Mouse (Mus musculus) layer of hippocampus, adult 9-11 months (tissue): ENCODE results near the gene Lama1.
"Not testable (repeated sequence)": the region's sequence is repeated elsewhere in the genome, so short reads cannot be mapped to it uniquely, and the experiment has no call there.

ENCODE experiments used
- DNase-seq: peaks from one replicate; pipeline ENCODE4 v3.0.0; 2022

Gene Lama1

DNA sequence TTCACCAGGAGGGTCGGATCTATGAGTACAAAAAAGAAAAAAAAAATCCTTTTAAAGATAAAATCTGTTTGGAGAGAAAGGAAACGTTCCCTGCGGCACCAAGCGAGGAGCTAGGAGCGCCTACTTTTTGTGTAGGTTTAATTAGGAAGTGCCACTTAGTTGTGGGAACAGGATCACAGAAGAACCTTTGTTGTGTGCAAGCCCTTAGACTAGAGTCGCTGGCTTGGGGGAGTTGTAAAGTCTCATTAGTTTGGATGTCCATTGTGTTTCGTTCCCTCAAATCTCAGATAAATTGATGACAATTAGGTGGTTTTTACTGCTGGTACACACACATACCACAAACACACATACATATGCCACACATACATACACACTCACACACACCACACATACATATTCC is 25.0 kb downstream of the Lama1 start:
- DNase-seq: no peak

DNA sequence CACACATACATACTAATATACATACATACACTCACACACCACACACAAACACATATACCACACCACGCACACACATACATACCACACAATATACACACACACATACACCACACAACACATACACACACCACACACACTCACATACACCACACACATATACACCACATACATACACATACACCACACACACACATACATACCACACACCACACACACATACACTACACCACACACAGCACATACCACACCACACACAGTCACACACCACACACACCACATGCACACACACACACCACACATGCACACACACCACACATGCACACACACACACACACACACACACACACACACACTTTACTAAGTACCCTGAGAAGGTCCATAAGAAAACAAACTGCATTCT is 25.5 kb downstream of the Lama1 start:
- DNase-seq: no peak

DNA sequence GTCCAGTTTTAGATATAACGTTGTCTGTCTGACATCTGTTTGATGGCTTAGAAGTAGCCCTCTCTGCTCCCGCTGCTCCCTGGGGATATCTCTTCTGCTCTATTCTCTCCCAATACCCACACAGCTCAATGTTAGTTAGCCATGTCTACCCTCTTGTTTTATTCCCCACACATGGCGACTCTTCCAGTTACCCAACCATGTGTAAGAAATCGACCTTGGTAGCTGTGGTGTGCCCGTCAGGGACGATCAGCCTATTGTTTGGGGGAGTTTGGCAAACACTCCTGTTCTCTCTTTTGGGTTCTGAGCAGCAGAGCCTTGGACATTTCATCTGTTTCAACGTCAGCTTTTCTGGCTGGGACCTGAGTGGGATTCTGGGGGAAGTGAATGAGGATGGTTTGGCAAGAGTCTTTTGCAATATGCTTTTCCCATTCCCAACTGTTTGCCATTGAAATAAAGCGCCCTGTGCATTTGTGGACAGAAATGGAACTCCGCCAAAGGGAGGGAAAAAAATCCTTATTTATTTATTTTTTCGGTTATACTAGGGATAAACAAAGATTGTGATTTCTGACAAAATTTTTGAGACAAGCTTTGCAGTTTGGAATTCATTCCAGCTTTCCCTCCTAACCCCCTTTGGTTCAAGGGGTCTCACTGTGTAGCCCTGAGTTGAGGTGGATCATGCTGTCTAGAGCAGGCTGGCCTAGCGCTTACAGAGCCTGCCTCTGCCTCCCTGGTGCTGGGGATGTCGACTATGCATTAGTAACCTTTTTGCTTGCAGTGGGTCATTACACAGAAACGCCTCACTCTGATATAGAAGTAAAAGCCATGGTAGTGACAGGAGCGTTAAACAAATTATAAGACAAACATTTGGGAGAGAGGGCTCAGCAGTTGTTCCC is 26.4 kb downstream of the Lama1 start:
- DNase-seq: no peak

DNA sequence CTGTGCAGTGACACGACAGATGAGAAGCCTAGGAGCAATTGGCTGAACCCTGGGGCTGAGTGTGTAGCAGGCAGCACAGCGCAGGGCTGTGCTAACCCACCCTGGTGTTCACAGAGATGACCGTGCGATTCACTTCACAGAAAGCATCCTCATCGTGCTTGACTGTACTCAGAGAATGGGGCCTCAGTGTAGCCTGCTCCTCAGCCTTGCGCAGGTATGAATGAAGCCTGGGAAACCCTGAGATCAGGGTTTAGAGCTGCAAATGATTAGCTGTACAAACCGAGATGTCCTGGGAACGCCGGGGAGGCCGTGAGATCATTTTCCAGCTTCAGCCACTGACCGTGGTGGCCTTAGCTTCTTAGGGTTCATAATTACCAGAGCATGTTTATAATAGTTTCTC is 29.5 kb downstream of the Lama1 start:
- DNase-seq: no peak

DNA sequence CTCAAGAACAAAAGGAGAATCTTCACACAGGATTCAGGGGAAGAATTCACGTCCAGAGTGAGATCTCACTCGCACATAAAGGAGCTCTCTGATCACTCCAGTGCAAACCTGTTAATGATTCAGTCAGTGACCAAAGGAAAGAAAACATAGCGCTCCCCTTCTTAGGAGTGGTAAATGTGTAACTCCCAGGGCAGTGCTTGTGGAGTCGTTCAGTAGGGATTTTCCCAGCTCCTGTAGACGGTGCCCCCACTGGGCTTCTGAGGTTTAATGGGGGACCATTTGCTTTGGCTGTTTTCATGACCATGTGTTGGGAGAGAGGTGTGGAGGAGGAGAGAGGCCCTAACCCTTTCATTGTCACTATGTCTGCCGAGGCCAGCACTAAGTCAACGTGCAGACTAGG is 31.7 kb downstream of the Lama1 start:
- no peak for DNase-seq

DNA sequence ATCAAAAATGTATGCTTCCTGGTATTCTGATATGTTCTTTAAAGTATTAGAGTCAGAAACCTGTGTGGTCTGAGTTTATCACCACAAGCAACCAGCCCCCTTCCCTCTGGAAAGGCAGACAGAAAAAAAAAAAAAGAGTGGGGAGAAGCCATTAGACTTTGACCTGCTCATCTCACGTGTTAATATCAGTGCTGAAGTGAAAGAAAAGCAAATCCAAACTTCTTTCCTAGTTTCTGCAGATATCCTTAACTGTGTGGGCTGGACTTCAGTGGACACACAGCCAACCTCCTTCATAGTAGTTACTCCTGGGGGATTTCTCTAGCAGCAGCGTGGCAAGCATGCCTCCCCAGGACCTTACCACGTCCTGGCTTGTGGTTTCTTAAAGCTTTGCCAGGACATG is 34.0 kb downstream of the Lama1 start:
- DNase-seq: no peak

DNA sequence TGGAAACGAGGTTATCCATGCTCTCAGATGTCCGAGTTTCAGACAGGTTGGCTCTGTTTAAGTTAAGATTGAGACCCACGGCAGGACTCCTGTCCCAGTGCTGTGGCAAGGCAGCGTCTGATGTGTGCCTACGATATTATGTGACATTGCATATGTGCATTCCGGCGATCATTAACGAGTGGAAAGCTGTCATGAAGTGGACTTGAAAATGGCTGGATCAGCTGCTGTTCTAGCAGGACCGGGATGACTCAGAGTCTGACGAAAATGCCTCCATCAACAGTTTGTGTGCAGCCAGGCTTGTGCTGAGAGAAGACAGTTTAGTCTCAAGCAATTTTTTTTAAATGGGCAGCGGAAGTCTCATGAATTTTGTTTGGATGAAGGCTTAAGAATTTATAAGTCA is 34.9 kb downstream of the Lama1 start:
- no peak for DNase-seq

DNA sequence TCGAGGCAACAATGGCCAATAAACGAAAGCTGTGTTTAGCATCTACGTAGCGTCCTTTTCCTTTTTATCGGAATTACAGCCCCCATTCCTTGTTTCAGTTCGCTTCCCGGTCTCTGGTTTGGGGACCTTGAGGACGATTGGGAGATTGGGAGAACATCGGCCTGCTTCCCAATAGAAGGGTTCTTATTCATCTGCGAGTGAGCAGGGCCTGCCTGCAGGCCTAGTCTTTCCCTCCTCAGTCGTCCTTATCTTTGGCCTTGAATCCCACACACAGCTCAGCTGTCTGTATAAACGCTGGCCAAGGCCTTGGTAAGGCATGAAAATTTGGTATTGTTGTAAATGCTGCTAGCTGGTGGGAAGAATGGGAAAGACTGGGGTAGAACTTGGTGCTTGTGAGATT is 36.5 kb downstream of the Lama1 start:
- DNase-seq: no peak

DNA sequence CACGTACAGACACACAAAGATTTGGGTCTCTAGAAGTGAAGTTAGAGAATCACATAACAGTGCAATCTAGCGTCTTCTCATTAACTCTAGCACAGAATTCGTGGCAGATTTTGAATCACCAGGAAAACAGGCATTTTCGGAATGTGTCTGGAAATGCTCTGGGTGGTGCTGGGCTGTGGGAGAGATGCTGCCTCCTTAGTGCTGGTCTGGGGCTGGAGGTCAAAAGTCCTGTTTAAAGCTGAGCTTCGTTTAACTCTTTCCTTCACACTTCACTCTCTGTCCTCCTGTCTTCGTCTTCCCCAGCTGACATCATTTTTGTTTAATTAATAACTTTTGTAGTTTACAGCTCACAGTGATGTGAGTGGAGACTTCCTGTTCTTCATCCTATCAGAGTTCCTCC is 38.7 kb downstream of the Lama1 start:
- no peak for DNase-seq

DNA sequence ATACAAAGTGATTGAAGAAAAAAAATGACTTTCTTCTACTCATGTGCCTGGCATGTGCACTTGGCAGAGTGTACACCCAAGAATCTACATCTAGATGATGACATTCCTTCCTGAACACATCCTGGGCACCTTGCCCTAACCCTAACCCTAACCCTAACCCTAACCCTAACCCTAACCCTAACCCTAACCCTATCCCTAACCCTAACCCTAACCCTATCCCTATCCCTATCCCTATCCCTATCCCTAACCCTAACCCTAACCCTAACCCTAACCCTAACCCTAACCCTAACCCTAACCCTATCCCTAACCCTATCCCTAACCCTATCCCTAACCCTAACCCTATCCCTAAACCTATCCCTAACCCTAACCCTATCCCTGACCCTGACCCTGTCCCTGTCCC is 44.2 kb downstream of the Lama1 start:
- not testable (repeated sequence) for DNase-seq

DNA sequence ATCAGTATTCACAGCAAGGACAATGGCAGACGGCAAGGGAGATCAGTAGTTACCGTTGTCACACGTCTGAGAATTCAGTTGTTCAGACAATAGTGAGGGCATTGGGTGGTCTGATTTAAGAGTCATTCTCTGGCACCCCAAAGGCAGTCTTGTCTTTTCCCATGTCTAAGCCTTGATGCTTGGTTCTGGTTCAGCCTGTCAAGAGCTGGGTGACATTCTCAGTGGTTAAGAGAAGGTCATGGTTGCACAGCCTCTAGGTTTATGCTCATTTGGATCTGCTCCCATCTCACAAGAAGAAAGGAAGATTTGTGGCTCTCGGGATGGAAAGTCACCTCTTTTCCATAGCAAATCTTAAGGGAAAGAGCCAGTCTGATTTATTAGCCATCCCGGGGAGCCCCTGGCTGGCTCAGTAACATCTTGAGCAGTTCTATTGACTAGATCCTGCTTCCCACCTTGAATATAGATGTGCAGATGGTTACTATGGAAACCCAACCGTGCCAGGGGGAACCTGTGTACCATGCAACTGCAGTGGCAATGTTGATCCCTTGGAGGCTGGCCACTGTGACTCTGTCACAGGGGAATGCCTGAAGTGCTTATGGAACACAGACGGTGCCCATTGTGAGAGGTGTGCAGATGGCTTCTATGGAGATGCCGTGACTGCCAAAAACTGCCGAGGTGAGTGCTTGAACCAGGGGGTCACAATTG is 67.3 kb downstream of the Lama1 start:
- DNase-seq: no peak

DNA sequence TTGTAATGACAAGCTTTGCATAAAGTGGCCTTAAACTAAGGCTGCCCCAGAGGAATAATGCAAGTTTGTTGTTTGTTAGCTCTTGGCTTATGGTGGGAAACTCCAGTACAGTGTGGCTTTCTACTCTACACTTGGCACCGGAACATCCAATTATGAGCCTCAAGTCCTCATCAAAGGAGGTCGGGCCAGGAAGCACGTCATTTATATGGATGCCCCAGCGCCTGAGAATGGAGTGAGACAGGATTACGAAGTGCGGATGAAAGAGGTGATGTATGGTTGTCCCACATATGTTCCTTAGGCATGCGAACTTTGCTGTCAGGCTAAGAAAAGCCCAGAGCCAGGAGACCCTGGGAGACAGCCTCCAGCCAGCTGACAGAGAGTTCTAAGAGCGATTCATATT is 76.5 kb downstream of the Lama1 start:
- DNase-seq: no peak

DNA sequence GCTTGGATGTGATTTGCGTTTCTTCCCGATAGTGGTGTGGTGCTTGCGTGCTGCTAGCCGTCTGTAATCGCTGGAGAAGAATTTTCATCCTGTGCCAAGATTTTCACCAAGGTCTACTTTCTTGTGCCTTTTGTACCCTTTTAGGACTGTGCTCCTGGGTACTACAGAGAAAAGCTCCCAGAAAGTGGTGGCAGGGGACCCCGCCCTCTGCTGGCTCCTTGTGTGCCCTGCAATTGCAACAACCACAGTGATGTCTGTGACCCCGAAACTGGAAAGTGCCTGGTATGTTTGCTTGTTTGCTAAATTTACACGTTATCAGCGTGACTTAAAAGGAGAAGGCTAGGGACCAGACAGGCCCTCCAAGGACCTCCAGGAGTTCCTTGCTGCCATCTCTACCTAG is 79.7 kb downstream of the Lama1 start:
- no peak for DNase-seq

DNA sequence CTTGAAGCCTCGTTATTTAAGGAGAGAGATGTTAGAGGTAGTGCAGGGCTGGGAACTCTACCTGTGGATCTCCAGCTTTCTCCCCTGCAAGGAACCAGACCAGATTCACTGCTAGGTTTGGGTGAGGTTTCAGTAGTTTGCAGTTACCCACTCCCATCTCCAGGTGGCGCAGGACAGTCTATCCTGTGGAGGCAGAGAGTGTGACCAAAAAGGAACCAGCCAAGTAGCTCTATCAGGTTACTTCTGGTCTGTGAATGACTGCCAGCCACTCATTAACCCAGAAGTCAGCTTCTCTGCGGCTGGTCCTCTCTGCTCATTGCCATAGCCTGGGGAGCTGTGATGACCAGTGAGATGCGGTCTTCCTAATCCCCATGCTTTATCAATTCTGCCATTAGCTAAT is 82.8 kb downstream of the Lama1 start:
- DNase-seq: no peak

DNA sequence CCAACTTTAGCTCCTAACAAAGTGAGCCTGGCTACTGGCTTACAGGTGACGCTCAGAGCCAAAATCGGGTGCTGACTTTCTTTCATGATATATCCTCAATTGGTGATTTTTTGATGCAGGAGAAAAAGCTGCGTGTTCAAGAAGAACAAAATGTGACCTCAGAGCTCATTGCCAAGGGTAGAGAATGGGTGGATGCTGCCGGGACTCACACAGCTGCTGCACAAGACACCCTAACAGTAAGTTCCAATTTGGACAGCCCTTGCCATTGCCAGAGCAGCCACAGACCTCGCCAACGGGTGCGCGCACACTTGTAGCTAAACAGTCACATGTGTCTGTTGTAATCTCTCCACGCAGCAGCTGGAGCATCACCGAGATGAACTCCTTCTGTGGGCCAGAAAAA is 94.0 kb downstream of the Lama1 start:
- no peak for DNase-seq

DNA sequence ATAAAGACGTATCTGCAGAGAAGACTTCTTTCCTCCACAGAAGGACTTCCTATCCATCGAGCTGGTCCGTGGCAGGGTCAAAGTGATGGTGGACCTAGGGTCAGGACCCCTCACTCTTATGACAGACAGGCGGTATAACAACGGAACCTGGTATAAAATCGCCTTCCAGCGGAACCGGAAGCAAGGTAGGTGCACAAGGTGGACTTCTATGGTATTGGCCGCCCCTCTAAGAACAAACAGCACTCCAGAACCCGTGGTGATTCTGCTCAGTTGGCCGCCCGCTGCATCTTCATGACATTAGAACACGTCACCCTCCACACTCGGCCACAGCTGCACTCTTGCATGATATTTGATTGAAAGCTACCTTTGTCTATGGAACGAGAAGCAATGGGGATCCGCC is 112.1 kb downstream of the Lama1 start:
- no peak for DNase-seq

DNA sequence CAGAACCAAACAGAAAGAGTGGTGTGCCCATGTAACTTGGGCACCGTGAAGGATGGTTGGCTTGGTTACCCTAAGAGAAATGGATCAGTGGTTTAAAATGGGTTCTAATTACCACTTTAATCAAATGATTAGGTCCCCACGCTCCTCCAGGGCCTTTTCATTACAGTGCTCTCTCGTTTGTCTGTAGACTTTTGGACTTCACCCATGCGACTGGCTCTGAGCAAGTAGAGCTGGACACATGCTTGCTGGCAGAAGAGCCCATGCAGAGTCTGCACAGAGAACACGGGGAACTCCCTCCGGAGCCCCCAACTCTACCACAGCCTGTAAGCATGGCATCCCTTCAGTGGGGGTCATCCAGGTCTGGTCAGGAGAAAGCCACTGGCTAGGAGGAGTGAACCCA is 116.6 kb downstream of the Lama1 start:
- no peak for DNase-seq

DNA sequence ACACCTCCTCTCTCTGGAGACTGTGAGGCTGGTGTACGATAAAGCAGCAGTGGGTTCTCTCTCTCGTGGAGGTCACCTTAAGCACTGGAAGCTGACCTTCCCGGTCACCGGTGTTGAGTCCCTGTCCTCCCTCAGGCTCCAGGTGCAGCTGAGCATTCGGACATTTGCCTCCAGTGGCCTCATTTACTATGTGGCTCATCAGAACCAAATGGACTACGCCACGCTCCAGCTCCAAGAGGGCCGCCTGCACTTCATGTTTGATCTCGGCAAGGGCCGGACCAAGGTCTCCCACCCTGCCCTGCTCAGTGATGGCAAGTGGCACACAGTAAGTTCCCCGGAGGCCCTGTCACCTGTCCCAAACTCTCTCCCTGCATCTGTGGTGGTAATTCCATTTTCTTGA is 118.7 kb downstream of the Lama1 start:
- DNase-seq: no peak

DNA sequence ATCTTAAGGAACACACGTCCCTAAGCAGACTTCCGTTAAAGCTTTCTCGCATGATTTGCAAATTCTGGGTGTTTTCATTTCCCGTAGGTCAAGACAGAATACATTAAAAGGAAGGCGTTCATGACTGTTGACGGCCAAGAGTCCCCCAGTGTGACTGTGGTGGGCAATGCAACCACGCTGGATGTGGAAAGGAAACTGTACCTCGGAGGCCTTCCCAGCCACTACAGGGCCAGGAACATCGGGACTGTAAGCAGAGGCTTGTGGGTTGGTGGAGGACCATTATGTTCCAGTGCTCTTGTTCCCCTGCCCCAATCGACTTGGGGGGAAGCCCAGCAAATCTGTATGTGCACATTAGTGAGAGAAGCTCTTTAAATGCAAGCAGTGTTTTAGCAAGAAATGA is 119.9 kb downstream of the Lama1 start:
- DNase-seq: no peak

DNA sequence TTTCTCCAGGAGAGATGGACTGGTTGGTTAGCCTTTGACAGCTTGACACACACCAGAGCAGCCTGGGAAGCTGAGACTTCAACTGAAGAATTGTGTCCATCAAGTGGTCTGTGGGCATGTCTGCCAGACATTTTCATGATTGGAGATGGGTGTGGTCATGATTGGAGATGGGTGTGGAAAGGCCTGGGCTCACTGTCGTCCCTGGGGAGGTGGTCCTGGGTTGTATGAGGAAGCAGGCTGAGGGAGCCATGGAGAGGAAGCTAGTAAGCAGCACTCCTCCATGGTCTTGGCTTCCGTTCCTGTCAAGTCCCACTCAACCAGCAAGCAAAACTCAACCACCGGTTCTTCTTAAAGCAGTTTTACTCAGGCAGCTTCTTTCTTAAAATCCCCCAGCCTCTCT is 130.4 kb downstream of the Lama1 start:
- no peak for DNase-seq

DNA sequence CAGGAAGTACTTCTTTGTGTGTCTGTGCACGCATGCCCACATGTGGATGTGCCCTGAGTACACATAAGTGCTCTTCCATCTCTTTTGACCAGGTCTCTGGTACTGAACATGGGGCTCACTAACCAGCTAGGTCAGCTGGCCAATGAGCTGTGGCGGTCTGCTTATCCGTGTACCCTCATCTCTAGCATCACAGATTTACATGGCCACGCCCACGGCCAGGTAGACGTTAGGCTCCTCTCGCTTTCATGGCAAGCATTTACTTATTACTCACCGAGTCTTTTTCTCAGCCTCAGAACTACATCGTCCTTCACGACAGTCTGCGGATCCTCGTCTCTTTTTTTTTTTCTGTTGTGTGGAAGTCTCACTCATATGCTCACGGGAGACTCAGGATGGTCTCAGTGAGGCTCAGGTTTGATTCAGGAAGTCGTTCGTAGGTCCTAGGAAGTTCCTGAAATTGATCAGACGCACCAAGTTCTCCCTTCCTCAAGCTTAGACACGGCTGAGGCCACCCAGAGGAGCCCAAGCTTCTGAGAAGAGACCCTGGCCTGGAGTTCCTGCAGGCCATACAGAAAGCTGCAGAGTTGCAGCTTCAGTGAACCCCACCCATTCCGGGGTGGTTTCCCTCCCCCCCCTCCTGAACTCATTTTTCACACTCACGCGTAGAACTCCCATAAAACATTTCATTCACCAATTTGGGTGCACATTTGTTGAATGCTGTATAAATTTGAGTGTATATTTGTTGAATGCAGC is 139.3 kb downstream of the Lama1 start:
- DNase-seq: no peak

DNA sequence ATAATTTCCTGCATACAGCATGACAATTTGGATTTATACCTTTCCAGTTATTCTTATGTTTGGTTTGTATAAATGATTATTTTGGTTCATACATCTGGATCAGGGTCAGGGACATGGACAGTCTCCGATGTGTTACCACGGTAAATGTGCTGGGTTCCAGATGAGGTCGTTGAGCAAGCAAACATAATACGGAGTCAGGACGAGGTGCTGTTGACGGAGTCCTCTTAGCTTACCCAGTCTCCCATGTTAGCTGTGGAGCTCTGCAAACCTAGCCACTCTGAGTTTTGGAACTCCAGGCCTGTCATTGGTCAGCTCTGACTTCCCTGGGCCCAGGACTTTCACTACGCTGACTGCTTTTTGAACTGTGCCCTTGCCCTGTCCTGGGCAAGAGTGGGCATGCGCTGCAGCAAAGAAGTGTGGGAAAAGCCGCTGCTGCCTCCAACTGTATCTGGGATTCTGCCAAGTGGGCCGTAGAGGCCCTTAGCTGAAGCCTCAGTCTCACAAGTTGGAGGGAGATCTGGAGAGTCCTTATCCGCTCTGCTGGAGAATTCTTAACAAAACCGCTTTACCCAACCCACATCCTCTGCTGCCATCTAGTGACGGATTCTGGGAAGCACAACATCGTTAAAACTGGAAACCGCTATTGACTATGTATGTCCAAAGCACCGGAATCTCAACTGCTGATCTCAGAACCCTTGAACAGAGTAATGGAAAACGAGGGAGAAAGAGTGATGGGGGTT is 140.5 kb downstream of the Lama1 start:
- DNase-seq: peak; percentile 19

DNA sequence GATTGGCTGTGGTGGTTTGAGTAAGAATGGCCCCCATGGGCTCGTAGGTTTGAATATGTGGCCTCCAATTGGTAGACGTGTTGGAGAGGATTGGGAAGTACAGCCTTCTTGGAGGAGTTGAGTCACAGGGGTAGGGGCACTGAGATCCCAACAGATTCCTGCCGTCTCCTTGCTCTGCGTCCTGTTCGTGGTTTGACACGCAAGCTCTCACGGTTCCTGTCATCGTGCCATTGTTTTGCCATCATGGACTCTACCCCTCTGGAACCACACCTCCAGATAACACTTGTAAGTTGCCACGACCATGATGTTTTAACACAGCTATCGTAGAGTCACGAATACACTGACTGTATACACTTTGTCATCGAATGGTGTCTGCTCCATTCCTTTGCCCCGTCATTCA is 141.9 kb downstream of the Lama1 start:
- no peak for DNase-seq
